Mouse (Mus musculus): ENCODE data around the gene Tubgcp2. TPM values are rescaled to one million over a fixed set of nuclear protein-coding genes. Genes with fewer than 3 reads are reported as not detected.

The Tubgcp2 gene
- polyA plus RNA-seq, 2 experiments from 2014 or later = 29.2 to 52.0 TPM

Other genes starting within 250 kb of the Tubgcp2 start
- gene Adgra1, start 202.5 kb downstream of the Tubgcp2 start, polyA plus RNA-seq (2017; shearing (Covaris generic)) = not detected
- gene Kndc1, start 142.0 kb downstream of the Tubgcp2 start, polyA plus RNA-seq (2017; shearing (Covaris generic)) = under 1 TPM; 0.44 to 0.58 TPM
- gene Utf1, start 92.9 kb downstream of the Tubgcp2 start, polyA plus RNA-seq (2017; shearing (Covaris generic)) = 1 to 10 TPM; 3.7 to 6.1 TPM
- gene 6430531B16Rik, start 57.9 kb downstream of the Tubgcp2 start, polyA plus RNA-seq (2017; shearing (Covaris generic)) = 1 to 10 TPM in 1 of 2 experiments, under 1 TPM in 1; 0.46 to 1.6 TPM
- 10 to 100 TPM; 14.0 to 17.8 TPM for gene Adam8, start 44.1 kb downstream of the Tubgcp2 start, polyA plus RNA-seq (2017; shearing (Covaris generic))
- 10 to 100 TPM; 28.8 to 33.0 TPM for gene Zfp511, start 278 bp downstream of the Tubgcp2 start, polyA plus RNA-seq (2017; shearing (Covaris generic))
- gene Msx3, start 12.4 kb upstream of the Tubgcp2 start, polyA plus RNA-seq (2017; shearing (Covaris generic)) = under 1 TPM in 1 of 2 experiments, not detected in 1; 0.20 TPM
- gene Caly, start 45.9 kb upstream of the Tubgcp2 start, polyA plus RNA-seq (2017; shearing (Covaris generic)) = not detected
- gene Prap1, start 56.7 kb upstream of the Tubgcp2 start, polyA plus RNA-seq (2017; shearing (Covaris generic)) = not detected
- 1 to 10 TPM; 6.0 to 7.6 TPM for gene Fuom, start 65.8 kb upstream of the Tubgcp2 start, polyA plus RNA-seq (2017; shearing (Covaris generic))
- gene Paox, start 79.1 kb upstream of the Tubgcp2 start, polyA plus RNA-seq (2017; shearing (Covaris generic)) = 1 to 10 TPM; 2.4 to 3.7 TPM
- 10 to 100 TPM; 69.1 to 90.2 TPM for gene Echs1, start 79.8 kb upstream of the Tubgcp2 start, polyA plus RNA-seq (2017; shearing (Covaris generic))
- 10 to 100 TPM; 28.7 to 33.1 TPM for gene Mtg1, start 100.9 kb upstream of the Tubgcp2 start, polyA plus RNA-seq (2017; shearing (Covaris generic))
- not detected for gene Sprn, start 118.2 kb upstream of the Tubgcp2 start, polyA plus RNA-seq (2017; shearing (Covaris generic))
- gene Olfr522, start 128.1 kb upstream of the Tubgcp2 start, polyA plus RNA-seq (2017; shearing (Covaris generic)) = not detected
- gene Olfr523, start 136.5 kb upstream of the Tubgcp2 start, polyA plus RNA-seq (2017; shearing (Covaris generic)) = not detected
- gene Olfr524, start 169.3 kb upstream of the Tubgcp2 start, polyA plus RNA-seq (2017; shearing (Covaris generic)) = not detected
- not detected for gene Cd163l1, start 181.6 kb upstream of the Tubgcp2 start, polyA plus RNA-seq (2017; shearing (Covaris generic))
- gene 5830411N06Rik, start 210.6 kb upstream of the Tubgcp2 start, polyA plus RNA-seq (2017; shearing (Covaris generic)) = under 1 TPM; 0.25 to 0.66 TPM